Mouse (Mus musculus) brain, embryonic 14.5 days (tissue): ENCODE data around the gene Ptrhd1.

Source experiments
- CTCF ChIP-seq: fragments of 200-500 bp; IDR thresholded peaks from 2 replicates; pipeline ENCODE4 v1.5.1; 2012; ENCODE audit warnings: inconsistent platforms, mild to moderate bottlenecking, moderate library complexity, borderline replicate concordance; ENCODE audit not compliant: insufficient read depth, insufficient read length; ENCODE audit errors: extremely low read depth
- POLR2A ChIP-seq: fragments of 200-500 bp; IDR thresholded peaks from 2 replicates; pipeline ENCODE4 v1.6.1; 2012; ENCODE audit warnings: mild to moderate bottlenecking, inconsistent platforms, borderline replicate concordance; ENCODE audit not compliant: poor library complexity, insufficient read depth, insufficient read length, severe bottlenecking; ENCODE audit errors: extremely low read depth

GRCm38 (mm10) chr12:4212908-4213307, 20.9 kb upstream of the Ptrhd1 start:
- no peak for TF ChIP-seq POLR2A
- TF ChIP-seq CTCF = no peak
